Mouse (Mus musculus): ENCODE measurements around the gene Chrnb2. TPM values are rescaled to one million over a fixed set of nuclear protein-coding genes. Genes with fewer than 3 reads are reported as not detected.

Gene Chrnb2
- total and polyA plus RNA-seq, 3 experiments, result 0.14 to 0.35 (median 0.16) TPM

- WGBS, result 92% methylated on average over 6 of the region's 6 CpGs
- TF ChIP-seq CTCF (IDR thresholded peaks at IDR 0.05), result no peak
- TF ChIP-seq POLR2A (IDR thresholded peaks at IDR 0.05; ENCODE audit: insufficient read depth, low read depth, low read length), result no peak
- intact Hi-C loops (cut with DNase I), result no loop called here
- no peaks in the 10 kb centered on the region for H3K36me3 ChIP-seq (ENCODE audit: control insufficient read depth, insufficient read depth, low read length)
- H3K4me1 ChIP-seq (ENCODE audit: control insufficient read depth, insufficient read depth, low read length), result peaks cover 2% of the 10 kb centered on the region
- H3K9ac ChIP-seq (ENCODE audit: low read depth, low read length), result no peak overlapping the region
- H3K4me3 ChIP-seq, result no peak overlapping the region
- H3K27ac ChIP-seq, result no peak overlapping the region
- no peaks in the 10 kb centered on the region for H3K79me2 ChIP-seq (replicated peaks; ENCODE audit: control insufficient read depth, insufficient read depth, low read length)
- H3K27me3 ChIP-seq (ENCODE audit: control insufficient read depth, insufficient read depth, low read length), result no peaks in the 10 kb centered on the region
- no peak for DNase-seq
Observed at GRCm38 (mm10) chr3:89786275-89786674, 21.8 kb upstream of the Chrnb2 start.

GRCm38 (mm10) chr3:89784991-89785753, 20.7 kb upstream of the Chrnb2 start:
- H3K36me3 ChIP-seq (ENCODE audit: control insufficient read depth, insufficient read depth, low read length), result no peaks in the 10 kb centered on the region
- H3K4me1 ChIP-seq (ENCODE audit: control insufficient read depth, insufficient read depth, low read length), result peaks cover 2% of the 10 kb centered on the region
- peak; percentile 92 for TF ChIP-seq CTCF (IDR thresholded peaks at IDR 0.05)
- TF ChIP-seq POLR2A (IDR thresholded peaks at IDR 0.05; ENCODE audit: insufficient read depth, low read depth, low read length), result no peak
- peak; percentile 96 for TF ChIP-seq EP300 (IDR thresholded peaks at IDR 0.05; ENCODE audit: insufficient read depth, low read depth, low read length)
- DNase-seq, result peak; percentile 88 to 90
- peak overlapping the region; percentile 26; the same call in 1 of the 2 replicates for H3K4me3 ChIP-seq
- no peaks in the 10 kb centered on the region for H3K27me3 ChIP-seq (ENCODE audit: control insufficient read depth, insufficient read depth, low read length)
- no peak overlapping the region for H3K9ac ChIP-seq (ENCODE audit: low read depth, low read length)
- 8% methylated on average over 11 of the region's 11 CpGs for WGBS
- intact Hi-C loops (cut with DNase I), result loop anchor here (1.0 kb wide), 1 partner anchor 73 kb away; no protein-coding TSS in a partner anchor
- H3K27ac ChIP-seq, result peak overlapping the region; percentile 17
- no peaks in the 10 kb centered on the region for H3K79me2 ChIP-seq (replicated peaks; ENCODE audit: control insufficient read depth, insufficient read depth, low read length)

GRCm38 (mm10) chr3:89781640-89782039, 17.2 kb upstream of the Chrnb2 start:
- H3K27ac ChIP-seq, result no peak overlapping the region
- no peaks in the 10 kb centered on the region for H3K36me3 ChIP-seq (ENCODE audit: control insufficient read depth, insufficient read depth, low read length)
- intact Hi-C loops (cut with DNase I), result no loop called here
- DNase-seq, result no peak
- H3K79me2 ChIP-seq (replicated peaks; ENCODE audit: control insufficient read depth, insufficient read depth, low read length), result no peaks in the 10 kb centered on the region
- TF ChIP-seq POLR2A (IDR thresholded peaks at IDR 0.05; ENCODE audit: insufficient read depth, low read depth, low read length) (no peak), EP300 (IDR thresholded peaks at IDR 0.05; ENCODE audit: insufficient read depth, low read depth, low read length) (no peak), CTCF (IDR thresholded peaks at IDR 0.05) (no peak)
- no peak overlapping the region for H3K4me3 ChIP-seq
- H3K9ac ChIP-seq (ENCODE audit: low read depth, low read length), result no peak overlapping the region
- H3K4me1 ChIP-seq (ENCODE audit: control insufficient read depth, insufficient read depth, low read length), result peaks cover 2% of the 10 kb centered on the region
- WGBS, result 50% methylated on average over 5 of the region's 5 CpGs
- no peaks in the 10 kb centered on the region for H3K27me3 ChIP-seq (ENCODE audit: control insufficient read depth, insufficient read depth, low read length)

GRCm38 (mm10) chr3:89780102-89780501, 15.7 kb upstream of the Chrnb2 start:
- WGBS, result 69% methylated on average over 4 of the region's 4 CpGs
- H3K27ac ChIP-seq, result no peak overlapping the region
- peaks cover 1% of the 10 kb centered on the region; the same call in 1 of the 2 replicates for H3K4me1 ChIP-seq (ENCODE audit: control insufficient read depth, insufficient read depth, low read length)
- no peak for TF ChIP-seq CTCF (IDR thresholded peaks at IDR 0.05)
- no peak for TF ChIP-seq EP300 (IDR thresholded peaks at IDR 0.05; ENCODE audit: insufficient read depth, low read depth, low read length)
- TF ChIP-seq POLR2A (IDR thresholded peaks at IDR 0.05; ENCODE audit: insufficient read depth, low read depth, low read length), result no peak
- H3K27me3 ChIP-seq (ENCODE audit: control insufficient read depth, insufficient read depth, low read length), result no peaks in the 10 kb centered on the region
- no peaks in the 10 kb centered on the region for H3K36me3 ChIP-seq (ENCODE audit: control insufficient read depth, insufficient read depth, low read length)
- no peak overlapping the region for H3K9ac ChIP-seq (ENCODE audit: low read depth, low read length)
- H3K79me2 ChIP-seq (replicated peaks; ENCODE audit: control insufficient read depth, insufficient read depth, low read length), result no peaks in the 10 kb centered on the region
- no peak overlapping the region for H3K4me3 ChIP-seq
- intact Hi-C loops (cut with DNase I), result no loop called here
- no peak for DNase-seq

- intact Hi-C loops (cut with DNase I), result no loop called here
- Histone ChIP-seq H3K27me3 (ENCODE audit: control insufficient read depth, insufficient read depth, low read length) (no peaks in the 10 kb centered on the region), H3K9ac (ENCODE audit: low read depth, low read length) (no peak overlapping the region), H3K4me3 (no peak overlapping the region), H3K36me3 (ENCODE audit: control insufficient read depth, insufficient read depth, low read length) (no peaks in the 10 kb centered on the region; the same call in 1 of the 2 replicates), H3K27ac (no peak overlapping the region), H3K4me1 (ENCODE audit: control insufficient read depth, insufficient read depth, low read length) (peaks cover 10% of the 10 kb centered on the region), H3K79me2 (replicated peaks; ENCODE audit: control insufficient read depth, insufficient read depth, low read length) (no peaks in the 10 kb centered on the region)
- DNase-seq, result no peak
- 73% methylated on average over 4 of the region's 4 CpGs for WGBS
- TF ChIP-seq POLR2A (IDR thresholded peaks at IDR 0.05; ENCODE audit: insufficient read depth, low read depth, low read length) (no peak), CTCF (IDR thresholded peaks at IDR 0.05) (no peak), EP300 (IDR thresholded peaks at IDR 0.05; ENCODE audit: insufficient read depth, low read depth, low read length) (no peak)
Observed at GRCm38 (mm10) chr3:89776001-89776400, 11.6 kb upstream of the Chrnb2 start.

Measured in heart, adult 2 months (tissue).